Mouse (Mus musculus) liver, postnatal 0 days (tissue): ENCODE measurements around the gene Ptprg.

ENCODE experiments used
- CTCF ChIP-seq: sonication (generic); IDR thresholded peaks from 2 replicates; pipeline ENCODE4 v1.5.1; 2016; ENCODE audit warnings: antibody characterized with exemption, low read depth
- EP300 ChIP-seq: IDR thresholded peaks from 2 replicates; pipeline ENCODE4 v1.6.1; 2016; ENCODE audit warnings: antibody characterized with exemption, low read depth, mild to moderate bottlenecking

DNA sequence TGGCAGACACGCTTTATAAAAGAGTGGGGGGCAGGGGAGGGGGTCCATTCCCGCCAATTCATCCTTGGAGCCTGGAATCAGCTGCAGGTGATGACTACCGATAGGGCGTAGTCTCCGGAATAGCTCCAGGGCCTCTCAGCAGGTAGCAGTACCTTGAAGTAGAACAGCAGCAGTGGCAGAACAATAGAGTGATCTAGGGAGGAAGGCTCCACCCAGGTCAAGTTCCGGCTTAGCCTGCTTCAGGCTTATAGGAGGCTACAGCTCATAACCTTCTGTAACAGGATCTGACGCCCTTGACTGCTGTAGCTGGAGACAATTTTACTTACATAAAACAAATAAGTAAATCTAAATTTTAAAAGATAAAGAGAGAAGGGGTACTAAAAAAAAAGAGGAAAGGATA is 554.1 kb downstream of the Ptprg start:
- TF ChIP-seq CTCF (no peak), EP300 (no peak)
